Mouse (Mus musculus) liver, adult 2 months (tissue): ENCODE results near the gene Parvg. TPM values are rescaled to one million over a fixed set of nuclear protein-coding genes. Genes with fewer than 3 reads are reported as not detected.

Source experiments
- DNase-seq: peaks from one replicate; pipeline ENCODE4 v3.0.0-alpha.2; 2011; ENCODE audit warnings: low read depth, low spot score; ENCODE audit errors: extremely low read depth
- H3K27ac ChIP-seq: fragments of 200-500 bp; replicated peaks from 2 replicates; pipeline ENCODE4 v1.5.1; 2012; ENCODE audit warnings: low read depth, mild to moderate bottlenecking, control low read depth, inconsistent platforms, low read length; ENCODE audit not compliant: insufficient read depth
- H3K27me3 ChIP-seq: fragments of 200-500 bp; 2 replicates; pipeline ENCODE4 v1.6.1; 2012; ENCODE audit warnings: mild to moderate bottlenecking, moderate library complexity, low read length, inconsistent platforms; ENCODE audit not compliant: control insufficient read depth, insufficient read depth
- H3K36me3 ChIP-seq: fragments of 200-500 bp; 2 replicates; pipeline ENCODE4 v1.6.1; 2012; ENCODE audit warnings: low read length, inconsistent platforms; ENCODE audit not compliant: control insufficient read depth, insufficient read depth
- H3K4me1 ChIP-seq: fragments of 200-500 bp; 2 replicates; pipeline ENCODE4 v1.6.1; 2011; ENCODE audit warnings: low read length; ENCODE audit not compliant: control insufficient read depth, insufficient read depth
- H3K4me3 ChIP-seq: fragments of 200-500 bp; 2 replicates; pipeline ENCODE4 v1.5.1; 2011; ENCODE audit warnings: low read depth, mild to moderate bottlenecking, control low read depth, low read length, moderate library complexity; ENCODE audit not compliant: insufficient read depth
- H3K79me2 ChIP-seq: fragments of 200-500 bp; 2 replicates; pipeline ENCODE4 v1.6.1; 2012; ENCODE audit warnings: inconsistent platforms, mild to moderate bottlenecking, low read length, moderate library complexity; ENCODE audit not compliant: control insufficient read depth, insufficient read depth
- H3K9ac ChIP-seq: fragments of 200-500 bp; 2 replicates; pipeline ENCODE4 v1.6.1; 2012; ENCODE audit warnings: low read depth, mild to moderate bottlenecking, control low read depth, inconsistent platforms, low read length
- CTCF ChIP-seq: fragments of 200-500 bp; IDR thresholded peaks from 2 replicates; pipeline ENCODE4 v1.5.1; 2011; ENCODE audit warnings: low read depth, low read length, control low read depth
- POLR2A ChIP-seq: fragments of 200-500 bp; IDR thresholded peaks from 2 replicates; pipeline ENCODE4 v1.6.1; 2011; ENCODE audit warnings: low read length, control low read depth; ENCODE audit not compliant: insufficient read depth; ENCODE audit errors: extremely low read depth
- WGBS: fragments of 180-500 bp; shearing (Covaris S2); methylation state at CpG from one replicate; pipeline ENCODE4 v1.1.7; 2018; 5-methylcytosine and 5-hydroxymethylcytosine counted together
- polyA plus RNA-seq: library from polyadenylated mRNA; depleted of rRNA; stranded (reverse); fragments of >200 nt; gene quantifications from 2 replicates; pipeline ENCODE4 v1.2.3, GENCODE M21; 2012; rRNA removed
- total RNA-seq: library from RNA; depleted of rRNA; stranded (reverse); fragments of >200 nt; gene quantifications from 2 replicates; pipeline ENCODE4 v1.2.3, GENCODE M21; 2014; rRNA removed

Parvg gene
- total and polyA plus RNA-seq, 2 experiments, result 0.74 to 0.95 TPM

GRCm38 (mm10) chr15:84392131-84392530 lies 68.3 kb downstream of the Parvg start:
- Histone ChIP-seq H3K27ac (no peak overlapping the region), H3K9ac (no peak overlapping the region), H3K4me3 (no peak overlapping the region), H3K4me1 (no peaks in the 10 kb centered on the region), H3K79me2 (no peaks in the 10 kb centered on the region), H3K36me3 (no peaks in the 10 kb centered on the region), H3K27me3 (no peaks in the 10 kb centered on the region)
- DNase-seq, result no peak
- TF ChIP-seq POLR2A (no peak), CTCF (no peak)
- 95% methylated on average over 4 of the region's 4 CpGs for WGBS

Other genes starting within 250 kb of the Parvg start
- 0.13 TPM in 1 of 2 replicates, not detected in the other for gene Sult4a1, start 218.3 kb upstream of the Parvg start, total RNA-seq
- gene Sult4a1, start 218.3 kb upstream of the Parvg start, polyA plus RNA-seq, result 0.06 TPM in 1 of 2 replicates, not detected in the other
- gene Pnpla5, start 200.9 kb upstream of the Parvg start, total RNA-seq, result 0.07 and 0.28 TPM in 2 replicates
- gene Pnpla5, start 200.9 kb upstream of the Parvg start, polyA plus RNA-seq, result 0.13 TPM in 1 of 2 replicates, not detected in the other
- 1.2 and 2.6 TPM in 2 replicates for gene Pnpla3, start 156.2 kb upstream of the Parvg start, total RNA-seq
- 4.7 and 10.6 TPM in 2 replicates for gene Pnpla3, start 156.2 kb upstream of the Parvg start, polyA plus RNA-seq
- gene Samm50, start 131.8 kb upstream of the Parvg start, total RNA-seq, result 46.4 and 58.3 TPM in 2 replicates
- 8.8 and 11.5 TPM in 2 replicates for gene Samm50, start 131.8 kb upstream of the Parvg start, polyA plus RNA-seq
- gene Parvb, start 92.0 kb upstream of the Parvg start, total RNA-seq, result 0.55 and 0.94 TPM in 2 replicates
- 1.4 and 2.0 TPM in 2 replicates for gene Parvb, start 92.0 kb upstream of the Parvg start, polyA plus RNA-seq
- gene Shisal1, start 123.1 kb downstream of the Parvg start, total RNA-seq, result under 0.01 TPM in 1 of 2 replicates, not detected in the other
- 0.02 and 0.11 TPM in 2 replicates for gene Shisal1, start 123.1 kb downstream of the Parvg start, polyA plus RNA-seq
- gene Rtl6, start 233.8 kb downstream of the Parvg start, total RNA-seq, result 0.09 and 0.20 TPM in 2 replicates
- 0.13 and 0.19 TPM in 2 replicates for gene Rtl6, start 233.8 kb downstream of the Parvg start, polyA plus RNA-seq